Mouse (Mus musculus) brain, embryonic 14.5 days (tissue): ENCODE measurements at regions not wholly inside any gene's neighbourhood (a gene's known extent, or its start where the extent isn't known, plus 50 kb on each side); places are given as distances from the start of the nearest gene placed in this dataset.
A peak's percentile ranks its signal among the peaks of the same experiment; 100 is the strongest.

Source experiments
- CTCF ChIP-seq: fragments of 200-500 bp; IDR thresholded peaks from 2 replicates; pipeline ENCODE4 v1.5.1; 2012; ENCODE audit warnings: inconsistent platforms, mild to moderate bottlenecking, moderate library complexity, borderline replicate concordance; ENCODE audit not compliant: insufficient read depth, insufficient read length; ENCODE audit errors: extremely low read depth
- POLR2A ChIP-seq: fragments of 200-500 bp; IDR thresholded peaks from 2 replicates; pipeline ENCODE4 v1.6.1; 2012; ENCODE audit warnings: mild to moderate bottlenecking, inconsistent platforms, borderline replicate concordance; ENCODE audit not compliant: poor library complexity, insufficient read depth, insufficient read length, severe bottlenecking; ENCODE audit errors: extremely low read depth

DNA sequence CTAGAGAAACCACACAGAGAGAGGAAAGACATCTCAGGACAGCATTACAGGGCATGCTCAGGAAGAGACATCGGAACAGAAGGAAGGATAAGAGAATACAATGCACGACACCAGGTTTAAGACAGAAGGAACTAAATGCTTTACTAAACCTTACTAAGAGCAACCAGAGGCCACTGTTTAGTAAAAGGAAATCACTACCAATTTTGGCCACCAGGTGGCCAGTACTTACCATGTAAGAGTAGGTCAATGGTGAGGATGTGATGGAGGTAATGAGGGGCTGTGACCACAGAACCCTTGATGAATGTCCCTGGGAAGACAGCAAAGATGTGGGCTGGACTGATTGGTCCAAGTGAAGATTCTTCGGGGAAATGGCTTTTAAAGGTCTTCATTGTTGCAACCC, 174.9 kb downstream of the Ly86 start:
- TF ChIP-seq CTCF (peak; percentile 33; the same call in 1 of the 2 replicates), POLR2A (no peak)
